In genomic region chr16:39103360-39104095, GRCm38 (mm10) we compare ENCODE assay signal across 30 mouse cellular contexts.
DNase-seq lines count a peak whose midpoint lies in the region; ATAC-seq and TF ChIP-seq lines count a peak whose summit lies in the region.
"Had no signal": no experiment of that assay in that cellular context is flagged by ENCODE, and none has a peak within 500 bp of the region (broad histone marks: within the 10 kb centered on the region; RNA-seq: fewer than 3 reads in every experiment).

No protein-coding gene starts in this region.

- no peaks in the 10 kb centered on the region for H3K36me3 ChIP-seq in hindbrain, postnatal 0 days (ENCODE audit: insufficient read depth, low read length)
- H3K36me3 ChIP-seq in hindbrain, embryonic 13.5 days: no peaks in the 10 kb centered on the region
- no peaks in the 10 kb centered on the region for H3K36me3 ChIP-seq in neural tube, embryonic 14.5 days (ENCODE audit: control insufficient read depth, insufficient read depth, low read length)
- H3K36me3 ChIP-seq in neural tube, embryonic 15.5 days: no peaks in the 10 kb centered on the region
- H3K36me3 ChIP-seq in forebrain, postnatal 0 days (ENCODE audit: insufficient read depth): no peaks in the 10 kb centered on the region
- H3K36me3 ChIP-seq: embryonic facial prominence, embryonic 10.5 days; embryonic facial prominence, embryonic 15.5 days; heart, embryonic 12.5 days; neural tube, embryonic 12.5 days had no signal

- no peak for TF ChIP-seq CTCF in hindbrain, postnatal 0 days (IDR thresholded peaks at IDR 0.05; ENCODE audit: low read depth)
- TF ChIP-seq CTCF in forebrain, postnatal 0 days (IDR thresholded peaks at IDR 0.05; ENCODE audit: low read depth): no peak

- no peaks in the 10 kb centered on the region for H3K27me3 ChIP-seq in hindbrain, postnatal 0 days (ENCODE audit: insufficient read depth, low read length)
- H3K27me3 ChIP-seq in hindbrain, embryonic 13.5 days: no peaks in the 10 kb centered on the region
- no peaks in the 10 kb centered on the region for H3K27me3 ChIP-seq in neural tube, embryonic 14.5 days (ENCODE audit: control insufficient read depth, insufficient read depth, low read length)
- no peaks in the 10 kb centered on the region for H3K27me3 ChIP-seq in neural tube, embryonic 15.5 days (replicated peaks)
- H3K27me3 ChIP-seq in forebrain, postnatal 0 days (ENCODE audit: insufficient read depth, low read length): no peaks in the 10 kb centered on the region
- H3K27me3 ChIP-seq: embryonic facial prominence, embryonic 15.5 days; heart, embryonic 12.5 days; neural tube, embryonic 12.5 days had no signal

- 38% methylated on average over 9 of the region's 9 CpGs for WGBS in hindbrain, postnatal 0 days
- WGBS in hindbrain, embryonic 13.5 days: 47% methylated on average over 9 of the region's 9 CpGs
- 55% methylated on average over 9 of the region's 9 CpGs for WGBS in neural tube, embryonic 14.5 days
- WGBS in neural tube, embryonic 15.5 days: 56% methylated on average over 9 of the region's 9 CpGs
- WGBS in forebrain, postnatal 0 days: 22% methylated on average over 9 of the region's 9 CpGs

- ATAC-seq in hindbrain, postnatal 0 days: 0 out of 2 replicates have a peak, but pooled peaks have one; percentile 38
- no peak for ATAC-seq in hindbrain, embryonic 13.5 days (ENCODE audit: low FRiP score)
- no peak for ATAC-seq in neural tube, embryonic 14.5 days (ENCODE audit: low read depth)
- no peak for ATAC-seq in neural tube, embryonic 15.5 days (ENCODE audit: low FRiP score)
- peak; percentile 79 for ATAC-seq in forebrain, postnatal 0 days

- no peak overlapping the region for H3K27ac ChIP-seq in hindbrain, postnatal 0 days
- H3K27ac ChIP-seq in hindbrain, embryonic 13.5 days: no peak overlapping the region
- 0 out of 2 replicates have a peak overlapping the region, but pooled peaks have one; percentile 10 for H3K27ac ChIP-seq in neural tube, embryonic 14.5 days (ENCODE audit: low read depth, low read length)
- no peak overlapping the region; the same call in 1 of the 2 replicates for H3K27ac ChIP-seq in neural tube, embryonic 15.5 days (replicated peaks)
- 0 out of 2 replicates have a peak overlapping the region, but pooled peaks have one; percentile 4 for H3K27ac ChIP-seq in forebrain, postnatal 0 days (ENCODE audit: low read depth, low read length)
- H3K27ac ChIP-seq: embryonic facial prominence, embryonic 10.5 days; embryonic facial prominence, embryonic 15.5 days; heart, adult 2 months; liver, embryonic 14.5 days; macrophage; neural tube, embryonic 12.5 days; stomach, postnatal 0 days had no signal

- no peak overlapping the region for H3K4me2 ChIP-seq in hindbrain, postnatal 0 days (ENCODE audit: low read depth, low read length)
- H3K4me2 ChIP-seq in hindbrain, embryonic 13.5 days: no peak overlapping the region
- no peak overlapping the region for H3K4me2 ChIP-seq in neural tube, embryonic 14.5 days (ENCODE audit: low read depth, low read length)
- no peak overlapping the region for H3K4me2 ChIP-seq in neural tube, embryonic 15.5 days
- H3K4me2 ChIP-seq in forebrain, postnatal 0 days (ENCODE audit: low read depth): peak overlapping the region; percentile 10; the same call in 1 of the 2 replicates
- H3K4me2 ChIP-seq: embryonic facial prominence, embryonic 15.5 days; heart, embryonic 12.5 days; neural tube, embryonic 12.5 days had no signal

- H3K9ac ChIP-seq in hindbrain, postnatal 0 days (replicated peaks; ENCODE audit: low read length): no peak overlapping the region
- no peak overlapping the region for H3K9ac ChIP-seq in hindbrain, embryonic 13.5 days
- no peak overlapping the region for H3K9ac ChIP-seq in neural tube, embryonic 14.5 days (replicated peaks; ENCODE audit: low read depth, low read length)
- no peak overlapping the region for H3K9ac ChIP-seq in neural tube, embryonic 15.5 days (replicated peaks)
- no peak overlapping the region for H3K9ac ChIP-seq in forebrain, postnatal 0 days
- H3K9ac ChIP-seq: embryonic facial prominence, embryonic 15.5 days; heart, embryonic 12.5 days; liver, embryonic 14.5 days; neural tube, embryonic 12.5 days had no signal

- no peak for DNase-seq in hindbrain, postnatal 0 days (ENCODE audit: low spot score)
- DNase-seq in forebrain, postnatal 0 days: peak; percentile 40
- no peak for DNase-seq in embryo, embryonic 9.5 days (ENCODE audit: extremely low spot score)
- no peak for DNase-seq in adrenal gland, adult (ENCODE audit: inconsistent age in 2 of 2, low spot score in 1 of 2)
- DNase-seq: adrenal gland, adult 2 months; adrenal gland, postnatal 36 days; B cell, adult 2 months; cerebellum, adult 2 months; cerebellum, postnatal 14 days; heart, adult 2 months; heart, postnatal 4 days; kidney, adult 11 months; kidney, postnatal 25 days; liver; lung, adult 2 months; lung, postnatal 10 days; right cerebral cortex, adult 18-20 months; right cerebral cortex, postnatal 4 days; thymus, adult 18-20 months; thymus, postnatal 25 days had no signal

- no peak overlapping the region for H3K4me3 ChIP-seq in hindbrain, postnatal 0 days (ENCODE audit: low read length)
- no peak overlapping the region for H3K4me3 ChIP-seq in hindbrain, embryonic 13.5 days
- no peak overlapping the region for H3K4me3 ChIP-seq in neural tube, embryonic 14.5 days (ENCODE audit: low read depth, low read length)
- H3K4me3 ChIP-seq in neural tube, embryonic 15.5 days (replicated peaks): no peak overlapping the region
- H3K4me3 ChIP-seq in forebrain, postnatal 0 days (ENCODE audit: low read depth, low read length): no peak overlapping the region
- H3K4me3 ChIP-seq: embryonic facial prominence, embryonic 10.5 days; embryonic facial prominence, embryonic 15.5 days; heart, adult 2 months; heart, embryonic 12.5 days; neural tube, embryonic 12.5 days had no signal

- no peaks in the 10 kb centered on the region for H3K4me1 ChIP-seq in hindbrain, postnatal 0 days (ENCODE audit: insufficient read depth, low read length)
- no peaks in the 10 kb centered on the region for H3K4me1 ChIP-seq in hindbrain, embryonic 13.5 days (replicated peaks)
- no peaks in the 10 kb centered on the region for H3K4me1 ChIP-seq in neural tube, embryonic 14.5 days (ENCODE audit: control insufficient read depth, insufficient read depth, low read length)
- peaks cover 2% of the 10 kb centered on the region; the same call in 1 of the 2 replicates for H3K4me1 ChIP-seq in neural tube, embryonic 15.5 days
- no peaks in the 10 kb centered on the region for H3K4me1 ChIP-seq in forebrain, postnatal 0 days (ENCODE audit: insufficient read depth)
- H3K4me1 ChIP-seq: embryonic facial prominence, embryonic 10.5 days; embryonic facial prominence, embryonic 15.5 days; heart, embryonic 12.5 days; neural tube, embryonic 12.5 days had no signal

- no peaks in the 10 kb centered on the region for H3K9me3 ChIP-seq in hindbrain, postnatal 0 days (ENCODE audit: low read length)
- H3K9me3 ChIP-seq in hindbrain, embryonic 13.5 days: no peaks in the 10 kb centered on the region
- H3K9me3 ChIP-seq in neural tube, embryonic 14.5 days (ENCODE audit: control insufficient read depth, low read length): no peaks in the 10 kb centered on the region
- no peaks in the 10 kb centered on the region for H3K9me3 ChIP-seq in neural tube, embryonic 15.5 days (replicated peaks)
- no peaks in the 10 kb centered on the region for H3K9me3 ChIP-seq in forebrain, postnatal 0 days (ENCODE audit: low read length)
- H3K9me3 ChIP-seq: embryonic facial prominence, embryonic 10.5 days; embryonic facial prominence, embryonic 15.5 days; heart, embryonic 12.5 days; neural tube, embryonic 12.5 days had no signal

Comparison
In these comparisons a context has a peak if more than half of its experiments do, and no peak if none do; other contexts are left out.
1. ATAC-seq: peak in hindbrain, postnatal 0 days (single experiment) and forebrain, postnatal 0 days (single experiment); none in hindbrain, embryonic 13.5 days (single experiment), neural tube, embryonic 14.5 days (single experiment) and neural tube, embryonic 15.5 days (single experiment).
2. H3K27ac ChIP-seq: peak in neural tube, embryonic 14.5 days (single experiment) and forebrain, postnatal 0 days (single experiment); none in hindbrain, postnatal 0 days (single experiment), hindbrain, embryonic 13.5 days (single experiment) and neural tube, embryonic 15.5 days (single experiment).